In the genomic region with DNA sequence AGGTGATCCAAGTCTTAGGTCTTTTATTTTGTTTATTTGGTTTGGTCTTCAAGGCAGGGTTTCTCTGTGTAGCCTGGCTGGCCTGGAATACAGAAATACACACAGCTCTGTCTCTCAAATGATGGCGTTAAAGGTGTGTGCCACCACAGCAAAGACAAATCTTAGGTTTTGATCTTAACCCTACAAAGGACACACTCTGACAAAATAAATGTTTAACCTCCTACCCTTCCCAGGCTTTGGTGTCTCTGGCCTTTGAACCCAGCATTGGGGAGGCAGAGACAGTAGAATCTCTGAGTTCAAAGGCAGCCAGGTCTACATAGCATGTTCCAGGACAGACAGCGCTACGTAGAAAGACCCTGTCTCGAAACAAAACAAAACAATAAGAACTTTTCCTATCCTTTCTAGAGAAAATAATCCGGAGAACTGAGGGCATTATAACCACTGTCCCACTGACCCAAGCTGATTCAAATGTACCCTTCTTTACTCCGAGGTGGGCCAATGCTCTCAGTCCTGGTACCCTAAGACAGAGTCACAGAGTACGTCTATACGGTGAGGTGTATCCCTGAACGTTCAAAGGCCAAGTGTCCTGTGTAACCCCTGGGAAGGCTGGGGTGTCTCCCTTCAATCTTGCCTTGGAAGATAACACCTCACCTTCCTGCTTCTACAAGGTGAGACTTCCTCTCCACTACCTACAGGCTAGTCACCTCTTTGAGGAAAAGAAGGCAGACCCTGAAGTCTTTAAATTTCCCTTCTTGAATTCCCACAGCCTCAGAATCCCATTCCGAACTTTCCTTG, we compare ENCODE assay signal across 8 mouse cellular contexts. TPM values are rescaled to one million over a fixed set of nuclear protein-coding genes. Genes with fewer than 3 reads are reported as not detected.
DNase-seq lines count a peak whose midpoint lies in the region; ATAC-seq and TF ChIP-seq lines count a peak whose summit lies in the region.

No protein-coding gene starts in this region.

- peak overlapping the region; percentile 89 for H3K27ac ChIP-seq in layer of hippocampus, adult 2 months
- no peak overlapping the region for H3K27ac ChIP-seq in embryonic facial prominence, embryonic 14.5 days (replicated peaks; ENCODE audit: low read depth, low read length)
- no peak overlapping the region for H3K27ac ChIP-seq in intestine, embryonic 15.5 days
- H3K27ac ChIP-seq in neural tube, embryonic 12.5 days = no peak overlapping the region

- WGBS in embryonic facial prominence, embryonic 14.5 days = 82% methylated on average over 10 of the region's 10 CpGs
- 83% methylated on average over 10 of the region's 10 CpGs for WGBS in intestine, embryonic 15.5 days
- WGBS in neural tube, embryonic 12.5 days = 85% methylated on average over 10 of the region's 10 CpGs

- H3K36me3 ChIP-seq in embryonic facial prominence, embryonic 14.5 days (ENCODE audit: control insufficient read depth, insufficient read depth, low read length) = no peaks in the 10 kb centered on the region
- H3K36me3 ChIP-seq in intestine, embryonic 15.5 days = no peaks in the 10 kb centered on the region
- H3K36me3 ChIP-seq in neural tube, embryonic 12.5 days = no peaks in the 10 kb centered on the region

- no peaks in the 10 kb centered on the region for H3K9me3 ChIP-seq in embryonic facial prominence, embryonic 14.5 days (ENCODE audit: control insufficient read depth, low read length)
- no peaks in the 10 kb centered on the region for H3K9me3 ChIP-seq in intestine, embryonic 15.5 days
- H3K9me3 ChIP-seq in neural tube, embryonic 12.5 days = no peaks in the 10 kb centered on the region

- peak overlapping the region; percentile 79 for H3K4me2 ChIP-seq in embryonic facial prominence, embryonic 14.5 days (ENCODE audit: low read depth, low read length)
- peak overlapping the region; percentile 92 for H3K4me2 ChIP-seq in intestine, embryonic 15.5 days (replicated peaks)
- H3K4me2 ChIP-seq in neural tube, embryonic 12.5 days (replicated peaks) = peak overlapping the region; percentile 90

- H3K9ac ChIP-seq in embryonic facial prominence, embryonic 14.5 days (ENCODE audit: low read depth, low read length) = peak overlapping the region; percentile 88
- H3K9ac ChIP-seq in intestine, embryonic 15.5 days = peak overlapping the region; percentile 76; the same call in 1 of the 2 replicates
- H3K9ac ChIP-seq in neural tube, embryonic 12.5 days = peak overlapping the region; percentile 82; the same call in 1 of the 2 replicates

- H3K27me3 ChIP-seq in embryonic facial prominence, embryonic 14.5 days (replicated peaks; ENCODE audit: control insufficient read depth, insufficient read depth, low read length) = no peaks in the 10 kb centered on the region
- H3K27me3 ChIP-seq in intestine, embryonic 15.5 days (replicated peaks) = no peaks in the 10 kb centered on the region
- H3K27me3 ChIP-seq in neural tube, embryonic 12.5 days (replicated peaks) = 0 out of 2 replicates have a peak, but pooled peaks cover 2% of the 10 kb centered on the region

- peak overlapping the region; percentile 97 for H3K4me3 ChIP-seq in layer of hippocampus, adult 2 months
- H3K4me3 ChIP-seq in embryonic facial prominence, embryonic 14.5 days (ENCODE audit: low read depth, low read length) = peak overlapping the region; percentile 84
- H3K4me3 ChIP-seq in intestine, embryonic 15.5 days (replicated peaks) = peak overlapping the region; percentile 74
- peak overlapping the region; percentile 74 for H3K4me3 ChIP-seq in neural tube, embryonic 12.5 days

- TF ChIP-seq CTCF in layer of hippocampus, adult 2 months (conservative IDR thresholded peaks at IDR 0.05) = no peak

- DNase-seq in layer of hippocampus, adult 2 months (ENCODE audit: low spot score in 2 of 2) = no peak
- no peak for DNase-seq in layer of hippocampus, postnatal 25 days (ENCODE audit: extremely low spot score in 1 of 2, low spot score in 1 of 2)
- DNase-seq in embryonic facial prominence, embryonic 14.5 days (ENCODE audit: low spot score) = no peak
- no peak for DNase-seq in thymus, postnatal 0 days (ENCODE audit: low spot score)
- no peak for DNase-seq in ovary, postnatal 10 days (ENCODE audit: low spot score)
- DNase-seq in testis, postnatal 14 days (ENCODE audit: low spot score) = no peak

- peaks cover 32% of the 10 kb centered on the region for H3K4me1 ChIP-seq in embryonic facial prominence, embryonic 14.5 days (ENCODE audit: control insufficient read depth, insufficient read depth, low read length)
- peaks cover 33% of the 10 kb centered on the region for H3K4me1 ChIP-seq in intestine, embryonic 15.5 days (replicated peaks)
- H3K4me1 ChIP-seq in neural tube, embryonic 12.5 days = peaks cover 20% of the 10 kb centered on the region; the same call in 1 of the 2 replicates

- ATAC-seq in embryonic facial prominence, embryonic 14.5 days (ENCODE audit: low read depth) = no peak
- ATAC-seq in intestine, embryonic 15.5 days = no peak
- no peak for ATAC-seq in neural tube, embryonic 12.5 days (ENCODE audit: low FRiP score, low read depth)

RNA-seq across cellular contexts. Expression of a gene that starts 1.2 kb away (rescaled TPM):
- total RNA-seq in layer of hippocampus, adult 2 months (2021) = 10 to 100 TPM; 55.1 to 58.2 TPM
- total RNA-seq in layer of hippocampus, postnatal 25 days (2021) = 10 to 100 TPM; 53.8 to 55.3 TPM
- 15.1 and 15.7 TPM in 2 replicates for polyA plus RNA-seq in embryonic facial prominence, embryonic 14.5 days (2014; fragmentation: Nextera tagmentation; extraction: Ambion mirVana)
- 12.0 and 14.7 TPM in 2 replicates for polyA plus RNA-seq in intestine, embryonic 15.5 days (2015; fragmentation: Nextera tagmentation; extraction: Ambion mirVana)
- 9.0 and 9.4 TPM in 2 replicates for polyA plus RNA-seq in neural tube, embryonic 12.5 days (2016; fragmentation: Nextera tagmentation; extraction: Ambion mirVana)
- polyA plus RNA-seq in thymus, postnatal 0 days (2015; fragmentation: Nextera tagmentation; extraction: Ambion mirVana) = 4.3 and 4.7 TPM in 2 replicates

RNA-seq across cellular contexts. Expression of a gene that starts 40.0 kb away (rescaled TPM):
- 100 to 1,000 TPM; 167 to 175 TPM for total RNA-seq in layer of hippocampus, adult 2 months (2021)
- total RNA-seq in layer of hippocampus, postnatal 25 days (2021) = 100 to 1,000 TPM; 168 to 177 TPM
- 6.7 and 8.9 TPM in 2 replicates for polyA plus RNA-seq in embryonic facial prominence, embryonic 14.5 days (2014; fragmentation: Nextera tagmentation; extraction: Ambion mirVana)
- 6.7 and 7.7 TPM in 2 replicates for polyA plus RNA-seq in intestine, embryonic 15.5 days (2015; fragmentation: Nextera tagmentation; extraction: Ambion mirVana)
- polyA plus RNA-seq in neural tube, embryonic 12.5 days (2016; fragmentation: Nextera tagmentation; extraction: Ambion mirVana) = 9.1 and 11.7 TPM in 2 replicates
- polyA plus RNA-seq in thymus, postnatal 0 days (2015; fragmentation: Nextera tagmentation; extraction: Ambion mirVana) = 4.4 and 5.1 TPM in 2 replicates

RNA-seq across cellular contexts. Expression of a gene that starts 50.4 kb away (rescaled TPM):
- not detected for total RNA-seq in layer of hippocampus, adult 2 months (2021)
- not detected for total RNA-seq in layer of hippocampus, postnatal 25 days (2021)
- not detected in 2 replicates for polyA plus RNA-seq in embryonic facial prominence, embryonic 14.5 days (2014; fragmentation: Nextera tagmentation; extraction: Ambion mirVana)
- not detected in 2 replicates for polyA plus RNA-seq in intestine, embryonic 15.5 days (2015; fragmentation: Nextera tagmentation; extraction: Ambion mirVana)
- not detected in 2 replicates for polyA plus RNA-seq in neural tube, embryonic 12.5 days (2016; fragmentation: Nextera tagmentation; extraction: Ambion mirVana)
- polyA plus RNA-seq in thymus, postnatal 0 days (2015; fragmentation: Nextera tagmentation; extraction: Ambion mirVana) = 0.22 TPM in 1 of 2 replicates, not detected in the other

RNA-seq across cellular contexts. Expression of a gene that starts 58.5 kb away (rescaled TPM):
- total RNA-seq in layer of hippocampus, adult 2 months (2021) = 10 to 100 TPM; 45.4 to 46.0 TPM
- 10 to 100 TPM; 38.9 to 40.9 TPM for total RNA-seq in layer of hippocampus, postnatal 25 days (2021)
- 38.1 and 43.4 TPM in 2 replicates for polyA plus RNA-seq in embryonic facial prominence, embryonic 14.5 days (2014; fragmentation: Nextera tagmentation; extraction: Ambion mirVana)
- 49.8 and 52.8 TPM in 2 replicates for polyA plus RNA-seq in intestine, embryonic 15.5 days (2015; fragmentation: Nextera tagmentation; extraction: Ambion mirVana)
- polyA plus RNA-seq in neural tube, embryonic 12.5 days (2016; fragmentation: Nextera tagmentation; extraction: Ambion mirVana) = 51.4 and 54.2 TPM in 2 replicates
- polyA plus RNA-seq in thymus, postnatal 0 days (2015; fragmentation: Nextera tagmentation; extraction: Ambion mirVana) = 28.6 and 29.1 TPM in 2 replicates
